Comparison of ENCODE assay signal across 12 mouse cellular contexts in the genomic region with DNA sequence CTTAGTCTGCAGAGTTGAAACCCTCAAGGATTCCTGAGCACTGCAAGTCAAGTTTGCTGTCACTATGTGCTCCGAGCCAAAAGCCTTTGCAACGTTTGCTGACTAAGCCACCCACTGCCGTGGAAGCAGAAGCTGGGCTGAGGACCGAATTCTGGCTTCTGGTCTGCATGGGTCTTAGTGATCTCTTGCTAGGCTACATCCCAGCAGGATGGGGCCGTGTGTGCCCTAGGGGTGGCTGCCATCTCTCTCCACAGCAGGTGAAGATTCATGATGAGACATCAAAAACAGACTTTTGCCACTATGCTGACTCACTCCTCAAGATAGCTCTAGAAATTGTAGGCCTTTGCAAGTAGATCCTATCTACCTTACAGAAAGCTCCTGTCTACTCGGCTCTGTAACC.
DNase-seq lines count a peak whose midpoint lies in the region; TF ChIP-seq lines count a peak whose summit lies in the region.
"Had no signal": no experiment of that assay in that cellular context is flagged by ENCODE, and none has a peak within 500 bp of the region (broad histone marks: within the 10 kb centered on the region; RNA-seq: fewer than 3 reads in every experiment).

No protein-coding gene starts in this region.

- TF ChIP-seq CTCF in gastrocnemius, adult 2 months (IDR thresholded peaks at IDR 0.05): no peak
- no peak for TF ChIP-seq CTCF in liver, adult 2 months (IDR thresholded peaks at IDR 0.05; ENCODE audit: low read depth, low read length)
- TF ChIP-seq CTCF in E14TG2a.4 (conservative IDR thresholded peaks at IDR 0.05; ENCODE audit: low read length): no peak
- TF ChIP-seq CTCF in bone marrow macrophage, adult 2 months (IDR thresholded peaks at IDR 0.05; ENCODE audit: low read depth, low read length): no peak

- H3K4me3 ChIP-seq in gastrocnemius, adult 2 months: no peak overlapping the region
- H3K4me3 ChIP-seq in liver, adult 2 months (ENCODE audit: insufficient read depth, low read depth, low read length): no peak overlapping the region
- H3K4me3 ChIP-seq in E14TG2a.4 (replicated peaks; ENCODE audit: low read length): peak overlapping the region; percentile 5; the same call in 1 of the 2 replicates
- no peak overlapping the region for H3K4me3 ChIP-seq in bone marrow macrophage, adult 2 months (ENCODE audit: insufficient read depth, low read length)
- H3K4me3 ChIP-seq: liver, embryonic 13.5 days had no signal

- 41% methylated on average over 6 of the region's 6 CpGs for WGBS in liver, adult 2 months

- H3K9me3 ChIP-seq in E14TG2a.4 (ENCODE audit: low read length): no peaks in the 10 kb centered on the region
- H3K9me3 ChIP-seq: liver, embryonic 13.5 days had no signal

- H3K27ac ChIP-seq in gastrocnemius, adult 2 months: peak overlapping the region; percentile 81
- no peak overlapping the region for H3K27ac ChIP-seq in liver, adult 2 months (replicated peaks; ENCODE audit: insufficient read depth, low read depth, low read length)
- peak overlapping the region; percentile 17; the same call in 1 of the 2 replicates for H3K27ac ChIP-seq in bone marrow macrophage, adult 2 months (ENCODE audit: insufficient read depth, low read depth, low read length)
- H3K27ac ChIP-seq: kidney, postnatal 0 days; liver, embryonic 13.5 days had no signal

- peaks cover 80% of the 10 kb centered on the region for H3K36me3 ChIP-seq in liver, adult 2 months (ENCODE audit: control insufficient read depth, insufficient read depth, low read length)
- peaks cover 30% of the 10 kb centered on the region for H3K36me3 ChIP-seq in E14TG2a.4 (ENCODE audit: insufficient read depth, low read length)

- intact Hi-C loops in gastrocnemius, adult 2 months (cut with DNase I): loop anchor here (5.0 to 10.0 kb wide), 3 partner anchors 36 to 88 kb away; no protein-coding TSS in a partner anchor
- intact Hi-C loops in heart, postnatal 14 days (cut with DNase I): loop anchor here (5.0 kb wide), 1 partner anchor 86 kb away; no protein-coding TSS in a partner anchor

- H3K79me2 ChIP-seq in liver, adult 2 months (ENCODE audit: control insufficient read depth, insufficient read depth, low read length): no peaks in the 10 kb centered on the region

- no peak overlapping the region for H3K9ac ChIP-seq in liver, adult 2 months (ENCODE audit: low read depth, low read length)
- H3K9ac ChIP-seq: liver, embryonic 13.5 days had no signal

- no peak for TF ChIP-seq POLR2A in liver, adult 2 months (IDR thresholded peaks at IDR 0.05; ENCODE audit: extremely low read depth, insufficient read depth, low read length)
- no peak for TF ChIP-seq POLR2A in bone marrow macrophage, adult 2 months (IDR thresholded peaks at IDR 0.05; ENCODE audit: borderline replicate concordance, low read depth, low read length)

- peaks cover 31% of the 10 kb centered on the region for H3K4me1 ChIP-seq in liver, adult 2 months (ENCODE audit: control insufficient read depth, insufficient read depth, low read length)
- peaks cover 81% of the 10 kb centered on the region for H3K4me1 ChIP-seq in E14TG2a.4 (replicated peaks; ENCODE audit: low read depth, low read length)
- H3K4me1 ChIP-seq in bone marrow macrophage, adult 2 months (ENCODE audit: control insufficient read depth, insufficient read depth, low read length): peaks cover 28% of the 10 kb centered on the region

- DNase-seq in gastrocnemius, adult 2 months: peak; percentile 55
- no peak for DNase-seq in gastrocnemius, postnatal 25 days
- DNase-seq in liver, adult 2 months (ENCODE audit: extremely low read depth, low read depth, low spot score): peak; percentile 29
- DNase-seq in liver: no peak
- no peak for DNase-seq in embryo, embryonic 11 days
- no peak for DNase-seq in heart, postnatal 14 days
- DNase-seq: cerebellum, postnatal 14 days; liver, embryonic 13.5 days; thymus, postnatal 36 days had no signal

- no peaks in the 10 kb centered on the region for H3K27me3 ChIP-seq in liver, adult 2 months (ENCODE audit: control insufficient read depth, insufficient read depth, low read length)
- no peaks in the 10 kb centered on the region for H3K27me3 ChIP-seq in E14TG2a.4 (ENCODE audit: insufficient read depth, low read length)
- H3K27me3 ChIP-seq: liver, embryonic 13.5 days had no signal

Comparison
In these comparisons a context has a peak if more than half of its experiments do, and no peak if none do; other contexts are left out.
1. DNase-seq: peak in gastrocnemius, adult 2 months (single experiment) and liver, adult 2 months (single experiment); none in gastrocnemius, postnatal 25 days (single experiment), liver (single experiment), embryo, embryonic 11 days (single experiment) and heart, postnatal 14 days (0 of 2).